Mouse (Mus musculus) forebrain, embryonic 11.5 days (tissue): ENCODE data around the gene Atp13a3. TPM values are rescaled to one million over a fixed set of nuclear protein-coding genes. Genes with fewer than 3 reads are reported as not detected.
A peak's percentile ranks its signal among the peaks of the same experiment; 100 is the strongest.
"Not testable (repeated sequence)": the region's sequence is repeated elsewhere in the genome, so short reads cannot be mapped to it uniquely, and the experiment has no call there.

Experiments used
- ATAC-seq: fragments of 200-750 bp; cut with Nextera tagmentation; replicated peaks from 2 replicates; pipeline ENCODE4 v1.8.0; 2017; ENCODE audit warnings: moderate TSS enrichment; ENCODE audit not compliant: low FRiP score
- DNase-seq: peaks from one replicate; pipeline ENCODE4 v3.0.0-alpha.2; 2017; ENCODE audit warnings: low spot score
- H3K27ac ChIP-seq: fragments of 300-500 bp; sonication (generic); 2 replicates; pipeline ENCODE4 v1.5.1; 2014; ENCODE audit warnings: low read depth, low read length
- H3K27me3 ChIP-seq: fragments of 300-500 bp; sonication (generic); 2 replicates; pipeline ENCODE4 v1.6.1; 2014; ENCODE audit warnings: mild to moderate bottlenecking, low read length, mixed read lengths; ENCODE audit not compliant: control insufficient read depth, insufficient read depth
- H3K36me3 ChIP-seq: fragments of 300-500 bp; sonication (generic); 2 replicates; pipeline ENCODE4 v1.6.1; 2014; ENCODE audit warnings: mild to moderate bottlenecking, low read length, moderate library complexity, mixed read lengths; ENCODE audit not compliant: control insufficient read depth, insufficient read depth
- H3K4me1 ChIP-seq: fragments of 300-500 bp; sonication (generic); replicated peaks from 2 replicates; pipeline ENCODE4 v1.6.1; 2014; ENCODE audit warnings: low read length, mixed read lengths; ENCODE audit not compliant: control insufficient read depth, insufficient read depth
- H3K4me2 ChIP-seq: fragments of 300-500 bp; sonication (generic); 2 replicates; pipeline ENCODE4 v1.6.1; 2014; ENCODE audit warnings: low read depth, mild to moderate bottlenecking, low read length, moderate library complexity, mixed read lengths; ENCODE audit not compliant: severe bottlenecking
- H3K4me3 ChIP-seq: fragments of 300-500 bp; sonication (generic); 2 replicates; pipeline ENCODE4 v1.5.1; 2014; ENCODE audit warnings: low read depth, low read length
- H3K9ac ChIP-seq: fragments of 300-500 bp; sonication (generic); 2 replicates; pipeline ENCODE4 v1.6.1; 2014; ENCODE audit warnings: low read length
- H3K9me3 ChIP-seq: fragments of 300-500 bp; sonication (generic); 2 replicates; pipeline ENCODE4 v1.6.1; 2016; ENCODE audit warnings: low read length, mixed read lengths; ENCODE audit not compliant: control insufficient read depth
- WGBS: fragments of 180-500 bp; shearing (Covaris S2); extraction: QIAGEN DNeasy Blood & Tissue Kit; methylation state at CpG from one replicate; pipeline ENCODE4 v1.1.7; 2014; 5-methylcytosine and 5-hydroxymethylcytosine counted together
- polyA plus RNA-seq: library from polyadenylated mRNA; unstranded; fragments of >200 nt; fragmentation: Nextera tagmentation; extraction: Ambion mirVana; gene quantifications from 2 replicates; pipeline ENCODE4 v1.2.1, GENCODE M21; 2014

Gene Atp13a3
- polyA plus RNA-seq, 1 experiment from 2014 or later = 15.5 TPM

- WGBS = under 1% methylated on average over 45 of the region's 49 CpGs
- H3K27ac ChIP-seq = no peak overlapping the region
Measured at GRCm38 (mm10) chr16:30387871-30388460, 17.8 kb downstream of the Atp13a3 start.

GRCm38 (mm10) chr16:30386911-30387439, 18.8 kb downstream of the Atp13a3 start:
- ATAC-seq (no peak), DNase-seq (no peak)
- Histone ChIP-seq H3K27ac (no peak overlapping the region), H3K36me3 (no peaks in the 10 kb centered on the region; the same call in 1 of the 2 replicates), H3K9me3 (no peaks in the 10 kb centered on the region), H3K9ac (no peak overlapping the region), H3K4me1 (peaks cover 7% of the 10 kb centered on the region; the same call in 1 of the 2 replicates), H3K4me3 (peak overlapping the region; percentile 97), H3K4me2 (peak overlapping the region; percentile 94), H3K27me3 (no peaks in the 10 kb centered on the region)
- WGBS = 77% methylated on average over 8 of the region's 8 CpGs

More at GRCm38 (mm10) chr16:30387871-30388460, 17.8 kb downstream of the Atp13a3 start:
- DNase-seq = peak; percentile 71
- Histone ChIP-seq H3K27me3 (no peaks in the 10 kb centered on the region), H3K4me3 (peak overlapping the region; percentile 97), H3K9me3 (no peaks in the 10 kb centered on the region), H3K9ac (peak overlapping the region; percentile 92), H3K4me1 (peaks cover 7% of the 10 kb centered on the region; the same call in 1 of the 2 replicates), H3K36me3 (no peaks in the 10 kb centered on the region; the same call in 1 of the 2 replicates), H3K4me2 (peak overlapping the region; percentile 94)
- peak; percentile 65 for ATAC-seq

GRCm38 (mm10) chr16:30385531-30385930, 20.2 kb downstream of the Atp13a3 start:
- Histone ChIP-seq H3K4me2 (no peak overlapping the region), H3K36me3 (no peaks in the 10 kb centered on the region; the same call in 1 of the 2 replicates), H3K27ac (no peak overlapping the region), H3K4me1 (peaks cover 7% of the 10 kb centered on the region; the same call in 1 of the 2 replicates), H3K4me3 (no peak overlapping the region), H3K9ac (no peak overlapping the region), H3K9me3 (no peaks in the 10 kb centered on the region), H3K27me3 (no peaks in the 10 kb centered on the region)
- 97% methylated on average over 1 of the region's 1 CpGs for WGBS
- DNase-seq (no peak), ATAC-seq (no peak)

GRCm38 (mm10) chr16:30376237-30376636, 29.5 kb downstream of the Atp13a3 start:
- H3K4me2 ChIP-seq = no peak overlapping the region
- H3K27ac ChIP-seq = no peak overlapping the region
- no peaks in the 10 kb centered on the region for H3K27me3 ChIP-seq
- no peaks in the 10 kb centered on the region for H3K4me1 ChIP-seq
- no peak for ATAC-seq
- no peaks in the 10 kb centered on the region for H3K9me3 ChIP-seq
- H3K9ac ChIP-seq = no peak overlapping the region
- no peak overlapping the region for H3K4me3 ChIP-seq
- 85% methylated on average over 3 of the region's 3 CpGs for WGBS
- H3K36me3 ChIP-seq = no peaks in the 10 kb centered on the region; the same call in 1 of the 2 replicates
- DNase-seq = no peak

GRCm38 (mm10) chr16:30374927-30375326, 30.8 kb downstream of the Atp13a3 start:
- Histone ChIP-seq H3K27ac (no peak overlapping the region), H3K4me1 (no peaks in the 10 kb centered on the region), H3K4me3 (no peak overlapping the region), H3K36me3 (no peaks in the 10 kb centered on the region; the same call in 1 of the 2 replicates), H3K27me3 (no peaks in the 10 kb centered on the region), H3K4me2 (no peak overlapping the region), H3K9ac (no peak overlapping the region), H3K9me3 (no peaks in the 10 kb centered on the region)
- no peak for DNase-seq
- 97% methylated on average over 3 of the region's 3 CpGs for WGBS
- ATAC-seq = no peak

GRCm38 (mm10) chr16:30374266-30374665, 31.5 kb downstream of the Atp13a3 start:
- 85% methylated on average over 3 of the region's 3 CpGs for WGBS
- ATAC-seq = no peak
- H3K9me3 ChIP-seq = no peaks in the 10 kb centered on the region
- H3K4me2 ChIP-seq = no peak overlapping the region
- H3K4me3 ChIP-seq = no peak overlapping the region
- H3K27me3 ChIP-seq = no peaks in the 10 kb centered on the region
- H3K27ac ChIP-seq = no peak overlapping the region
- H3K4me1 ChIP-seq = no peaks in the 10 kb centered on the region
- no peak for DNase-seq
- no peak overlapping the region for H3K9ac ChIP-seq
- H3K36me3 ChIP-seq = no peaks in the 10 kb centered on the region; the same call in 1 of the 2 replicates

GRCm38 (mm10) chr16:30373286-30373685, 32.5 kb downstream of the Atp13a3 start:
- H3K4me2 ChIP-seq, H3K36me3 ChIP-seq, H3K27ac ChIP-seq, DNase-seq, H3K4me1 ChIP-seq, H3K4me3 ChIP-seq, ATAC-seq, H3K27me3 ChIP-seq, H3K9ac ChIP-seq, H3K9me3 ChIP-seq: not testable (repeated sequence)
- 96% methylated on average over 4 of the region's 4 CpGs for WGBS

- Histone ChIP-seq H3K36me3 (no peaks in the 10 kb centered on the region), H3K27ac (no peak overlapping the region), H3K4me1 (no peaks in the 10 kb centered on the region), H3K27me3 (no peaks in the 10 kb centered on the region), H3K9me3 (no peaks in the 10 kb centered on the region), H3K9ac (no peak overlapping the region), H3K4me3 (no peak overlapping the region), H3K4me2 (no peak overlapping the region)
- DNase-seq (no peak), ATAC-seq (no peak)
- WGBS = 84% methylated on average over 2 of the region's 2 CpGs
Measured at GRCm38 (mm10) chr16:30367395-30367794, 38.4 kb downstream of the Atp13a3 start.

GRCm38 (mm10) chr16:30364604-30365003, 41.2 kb downstream of the Atp13a3 start:
- H3K27ac ChIP-seq = no peak overlapping the region
- no peaks in the 10 kb centered on the region for H3K4me1 ChIP-seq
- H3K27me3 ChIP-seq = no peaks in the 10 kb centered on the region
- no peaks in the 10 kb centered on the region for H3K36me3 ChIP-seq
- no peak overlapping the region for H3K4me3 ChIP-seq
- 87% methylated on average over 6 of the region's 6 CpGs for WGBS
- H3K4me2 ChIP-seq = no peak overlapping the region
- H3K9ac ChIP-seq = no peak overlapping the region
- DNase-seq (no peak), ATAC-seq (no peak)
- no peaks in the 10 kb centered on the region for H3K9me3 ChIP-seq
